Mouse (Mus musculus) mature B cell (primary cell): ENCODE measurements around the gene Hrh2.

Experiments used
- in situ Hi-C: fragments of 300-500 bp; cut with MboI; formaldehyde crosslinking; loops from 2 replicates; pipeline ENCODE4 v1.14.3; 2019

The Hrh2 gene

DNA sequence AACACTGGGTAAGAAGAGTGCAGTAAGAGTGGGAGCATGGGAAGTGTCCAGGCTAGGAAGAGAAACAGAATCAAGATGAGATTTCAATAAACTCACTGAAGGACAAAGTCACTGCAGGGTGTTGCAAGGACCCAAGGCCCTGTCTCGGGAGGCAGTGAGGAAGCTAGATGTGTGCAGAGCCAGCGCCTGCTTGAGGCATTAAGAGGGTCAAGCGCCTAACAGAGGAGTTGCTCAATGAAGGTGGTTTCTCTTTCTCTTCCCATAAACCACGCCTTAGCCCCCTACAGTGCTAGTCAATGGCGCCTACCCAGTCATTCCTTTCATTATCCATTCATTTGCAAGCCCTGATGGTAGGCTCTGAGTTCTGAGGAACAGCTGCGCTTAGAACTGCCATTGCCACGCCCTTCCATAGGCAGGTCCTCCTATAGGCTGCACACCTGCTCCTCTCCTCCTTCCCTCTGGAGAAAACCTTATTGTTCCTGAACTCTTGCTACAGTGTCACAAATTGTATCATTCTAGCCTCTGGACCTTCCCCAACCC is 23.9 kb downstream of the Hrh2 start:
- in situ Hi-C loops, result no loop called here

DNA sequence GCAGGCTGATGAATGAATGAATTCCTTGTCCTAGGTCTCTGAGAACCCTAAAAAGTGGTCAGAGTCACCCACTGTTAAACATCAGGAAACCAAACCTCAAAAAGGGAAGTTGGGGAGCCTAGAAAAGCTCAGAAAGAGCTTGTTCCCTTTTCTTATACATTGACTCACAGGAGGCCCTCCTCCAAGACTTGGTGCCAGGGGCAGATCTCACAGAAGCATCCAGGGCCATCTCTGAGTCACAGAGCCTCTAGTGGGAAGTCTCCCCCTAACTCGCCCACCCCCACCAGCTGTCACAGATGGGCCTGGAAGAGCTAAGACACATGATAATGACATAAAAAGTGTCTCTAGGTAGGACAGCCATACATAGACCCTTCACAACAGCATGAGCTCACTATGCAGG is 26.4 kb downstream of the Hrh2 start:
- in situ Hi-C loops, result no loop called here

DNA sequence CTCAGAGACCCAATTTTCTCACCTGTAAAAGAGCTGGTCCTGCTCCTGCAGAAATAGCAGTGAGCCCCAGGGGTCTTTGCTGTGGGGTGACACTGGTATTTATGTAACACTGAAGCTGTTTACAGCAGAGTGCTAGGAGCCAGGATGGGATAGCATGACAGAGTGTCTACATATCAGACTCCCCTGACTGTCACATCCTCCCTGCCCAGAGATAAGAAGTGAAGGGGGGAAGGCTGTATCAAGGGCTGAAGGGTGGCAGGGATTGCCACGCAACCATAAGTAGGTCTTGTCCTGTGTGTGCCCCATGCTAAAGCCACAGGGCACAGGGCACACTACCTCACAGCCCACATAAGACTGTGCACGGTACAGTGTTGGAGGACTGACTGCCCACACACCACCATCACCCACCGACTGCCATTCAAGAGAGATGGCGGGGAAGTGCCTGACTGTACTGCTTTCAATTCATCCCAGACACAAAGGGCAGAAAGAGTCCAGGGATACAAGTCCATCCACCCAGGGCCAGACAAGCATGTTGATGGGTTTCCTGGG is 29.8 kb downstream of the Hrh2 start:
- in situ Hi-C loops, result no loop called here

DNA sequence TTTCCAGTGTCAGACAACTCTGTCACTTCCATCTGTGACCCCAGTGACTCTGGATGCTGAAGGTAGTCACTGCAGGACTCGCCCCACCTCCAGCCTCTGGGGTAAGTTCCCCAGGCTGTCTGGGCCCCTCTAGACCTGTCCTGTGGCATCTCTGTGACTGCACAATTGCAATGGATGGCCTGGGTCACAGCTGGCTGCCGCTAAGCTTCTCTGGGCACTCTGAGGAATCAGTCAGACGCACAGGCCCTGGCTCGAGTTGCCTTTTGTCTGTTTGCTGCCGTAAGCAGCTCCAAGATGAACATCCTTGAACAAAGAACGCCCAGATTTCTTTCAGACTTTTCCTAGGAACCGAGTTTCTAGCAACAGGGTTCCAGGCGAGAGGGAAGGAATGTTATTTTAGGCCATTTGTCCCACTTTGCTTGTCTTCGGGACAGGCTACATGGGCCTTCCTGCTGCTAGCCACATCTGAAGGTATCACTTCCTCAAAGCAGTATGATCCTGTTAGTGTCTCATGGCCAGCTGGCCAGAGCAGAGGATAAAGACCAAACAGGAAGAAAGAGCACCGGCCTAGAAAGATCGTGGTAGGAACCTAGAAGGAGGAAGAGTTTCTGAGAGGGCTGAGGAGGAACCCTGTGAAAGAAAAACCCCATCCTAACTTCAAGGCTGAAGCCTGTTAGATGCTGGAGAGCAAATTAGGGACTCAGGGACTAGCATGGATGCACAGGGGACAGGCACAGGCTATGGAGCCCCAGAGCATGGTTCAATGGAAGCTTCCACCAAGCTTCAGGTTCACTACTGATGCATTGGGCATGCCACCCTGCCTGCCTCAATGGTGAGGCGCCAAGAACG is 31.2 kb downstream of the Hrh2 start:
- in situ Hi-C loops, result no loop called here

DNA sequence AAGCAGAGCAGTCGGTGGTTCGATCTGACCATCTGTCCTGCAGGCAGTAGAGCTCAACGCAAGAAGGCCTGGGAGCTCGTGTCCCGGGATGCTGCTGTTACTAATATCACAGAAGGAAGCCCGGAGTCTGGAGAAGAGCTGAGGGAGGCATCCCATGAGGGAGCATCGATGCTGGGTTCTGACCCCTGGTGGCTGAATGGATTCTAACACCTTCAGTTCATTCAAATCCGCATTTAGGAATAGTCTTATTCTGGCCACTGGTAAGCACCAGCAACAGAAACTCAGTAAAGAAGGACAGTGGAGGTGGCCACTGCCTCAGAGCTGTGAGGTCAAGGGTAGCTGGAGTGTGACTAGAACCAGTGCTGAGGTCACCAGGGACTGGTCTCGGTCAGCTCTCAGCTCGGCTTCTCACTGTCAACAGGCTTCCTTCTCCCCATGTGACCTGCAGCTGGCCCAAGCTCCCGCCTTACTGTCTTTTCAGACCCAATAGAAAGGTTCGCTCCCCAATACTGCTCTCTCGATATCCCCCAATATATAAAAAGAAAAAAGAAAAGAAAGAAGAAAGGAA is 36.1 kb downstream of the Hrh2 start:
- in situ Hi-C loops, result no loop called here

DNA sequence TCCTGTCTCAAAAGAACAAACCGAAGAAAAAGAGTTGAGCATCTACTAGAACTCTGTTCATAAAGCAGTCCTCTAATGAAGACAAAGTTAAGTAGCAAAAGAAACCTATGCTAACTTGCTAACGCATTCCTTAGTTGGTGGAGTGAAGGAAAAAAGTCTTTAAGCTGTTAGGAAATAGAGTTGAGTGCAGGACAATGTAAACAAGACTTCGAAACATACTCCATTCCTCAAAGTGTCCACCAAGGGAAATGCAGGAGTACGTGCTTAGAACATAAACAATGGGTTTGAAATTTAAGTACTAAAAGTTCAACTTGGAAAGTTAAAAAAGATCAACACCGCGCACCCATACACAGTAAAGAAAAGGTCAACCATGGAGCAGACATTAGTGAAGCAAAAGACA is 38.2 kb downstream of the Hrh2 start:
- in situ Hi-C loops, result loop anchor here (5.0 kb wide), 1 partner anchor 118 kb away; no protein-coding TSS in a partner anchor

DNA sequence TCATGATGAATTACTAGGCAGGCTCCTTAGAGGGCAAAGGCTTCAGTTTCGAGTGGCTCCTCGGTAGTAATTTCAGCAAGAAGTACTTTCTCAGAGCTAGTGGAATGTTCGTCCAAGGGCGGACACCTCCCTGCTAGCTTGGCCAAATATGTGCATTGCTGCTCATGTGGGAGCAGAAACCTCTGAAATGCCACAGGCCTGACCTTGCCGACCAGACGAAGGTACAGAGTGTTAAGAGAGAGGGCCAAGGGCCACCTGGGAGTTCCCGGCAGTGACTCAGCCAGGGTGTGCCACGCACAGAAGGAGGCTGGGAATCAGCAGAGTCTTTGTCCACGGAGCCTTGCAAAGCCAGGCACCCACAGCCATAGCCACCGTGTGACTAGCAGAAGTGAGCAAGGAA is 39.9 kb downstream of the Hrh2 start:
- in situ Hi-C loops, result loop anchor here (5.0 kb wide), 1 partner anchor 120 kb away; no protein-coding TSS in a partner anchor

DNA sequence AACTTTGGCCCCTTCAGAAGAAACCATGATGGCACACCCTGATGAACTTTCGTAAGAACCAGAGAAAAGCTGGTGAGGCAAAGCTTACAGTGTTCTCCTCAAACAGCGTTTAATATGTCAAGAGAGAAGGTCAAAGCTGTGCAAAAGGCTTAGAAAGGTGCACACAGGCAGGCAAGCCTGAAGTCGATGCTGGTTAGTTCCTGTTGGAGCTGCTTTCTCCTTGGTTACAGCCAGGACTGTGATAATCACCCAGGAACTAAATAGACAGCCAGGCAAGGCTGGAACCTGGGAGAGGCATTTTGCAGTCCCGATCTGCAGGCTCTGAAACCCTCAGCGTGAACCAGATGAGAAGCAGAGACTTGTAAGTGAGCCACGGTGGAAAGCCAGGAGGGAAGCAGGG is 45.6 kb downstream of the Hrh2 start:
- in situ Hi-C loops, result no loop called here

DNA sequence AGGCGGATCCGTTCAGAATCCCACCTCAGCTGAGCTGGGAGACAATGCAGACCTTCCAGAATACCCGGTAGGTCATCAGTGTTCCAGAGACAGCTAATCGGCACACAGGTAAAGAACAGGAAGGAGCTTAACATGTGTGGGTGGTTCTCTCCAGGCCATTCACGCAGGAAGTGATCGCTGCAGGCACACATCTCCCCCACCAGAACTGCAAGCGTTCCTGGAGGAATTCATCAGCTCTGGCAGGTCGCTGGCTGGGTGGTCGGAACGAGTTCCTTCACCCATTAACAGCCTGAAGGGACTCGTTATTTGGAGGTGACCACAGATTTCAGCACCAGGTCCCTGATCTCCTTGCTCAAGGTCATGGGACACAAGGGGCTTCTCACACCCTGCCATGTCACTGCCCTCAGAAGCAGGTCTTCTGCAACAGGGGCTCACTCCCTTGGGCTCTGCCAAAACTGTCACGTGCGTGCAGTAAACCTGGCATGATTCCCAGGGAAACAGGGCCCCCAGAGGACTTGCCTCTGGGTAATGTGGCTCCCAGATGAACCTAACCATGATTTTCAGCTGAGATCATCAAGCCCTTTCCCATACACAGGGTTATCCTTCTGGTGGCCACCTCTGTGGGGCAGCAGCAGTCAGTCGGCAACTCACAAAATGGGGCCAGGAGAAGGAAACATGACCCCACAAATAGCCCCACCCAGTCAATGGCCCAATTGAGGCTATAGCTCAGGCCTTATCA is 46.8 kb downstream of the Hrh2 start:
- in situ Hi-C loops, result no loop called here

DNA sequence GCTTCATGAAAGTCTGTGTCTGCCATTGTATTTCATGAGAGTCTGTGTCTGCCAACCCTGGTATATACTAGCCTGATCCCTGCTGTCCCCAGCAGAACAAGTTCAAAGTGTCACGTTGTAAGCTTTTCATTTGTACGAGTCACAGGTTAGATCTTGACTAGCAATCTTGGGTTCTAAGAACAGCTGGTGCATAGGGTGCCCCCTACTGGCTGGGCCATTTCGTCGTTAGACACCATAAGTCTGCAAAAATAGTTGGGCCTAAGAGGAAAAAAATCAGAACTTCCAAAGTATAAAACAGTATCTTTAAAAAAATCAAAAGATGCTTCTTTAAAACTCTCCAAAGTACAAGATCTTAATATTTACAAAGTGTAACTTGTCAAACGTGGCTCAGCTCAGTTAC is 50.5 kb downstream of the Hrh2 start:
- in situ Hi-C loops, result no loop called here

DNA sequence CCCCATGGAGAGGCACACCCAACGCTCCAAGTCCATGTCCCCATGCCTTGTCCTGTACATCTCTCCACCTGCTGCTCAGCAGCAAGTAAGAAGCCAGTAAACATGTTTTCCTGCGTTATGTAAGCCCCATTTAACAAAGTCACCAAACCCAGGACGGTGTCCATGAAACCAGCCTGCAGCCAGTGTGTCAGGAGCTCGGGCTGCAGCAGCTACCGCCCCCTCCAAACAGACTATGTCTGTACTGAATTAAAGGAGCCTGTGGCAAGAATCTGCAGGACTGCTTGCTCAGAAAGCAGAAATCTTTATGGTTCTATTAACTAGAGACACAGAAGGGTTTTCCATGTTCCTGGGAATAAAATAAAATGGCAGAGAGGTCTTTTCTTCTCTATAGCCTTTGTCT is 53.3 kb downstream of the Hrh2 start:
- in situ Hi-C loops, result no loop called here

DNA sequence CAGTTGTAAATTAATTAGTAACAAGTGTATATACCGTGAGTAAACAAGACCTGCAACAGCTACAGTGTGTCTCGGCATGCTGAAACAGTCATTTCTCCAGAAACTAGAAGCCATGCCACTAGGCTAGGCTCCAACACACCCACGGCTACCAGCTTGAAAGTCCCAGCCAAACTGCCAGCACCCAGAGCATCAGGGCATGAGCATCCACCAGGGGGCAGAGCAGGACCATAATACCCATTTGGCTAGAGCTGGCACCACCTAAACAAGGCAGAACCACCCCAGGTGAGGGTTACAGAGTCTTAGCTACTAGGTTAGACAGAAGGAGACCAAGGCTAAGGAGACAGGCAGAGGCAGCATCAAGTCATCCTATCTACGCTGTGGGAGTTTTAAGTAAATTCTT is 55.6 kb downstream of the Hrh2 start:
- in situ Hi-C loops, result no loop called here

DNA sequence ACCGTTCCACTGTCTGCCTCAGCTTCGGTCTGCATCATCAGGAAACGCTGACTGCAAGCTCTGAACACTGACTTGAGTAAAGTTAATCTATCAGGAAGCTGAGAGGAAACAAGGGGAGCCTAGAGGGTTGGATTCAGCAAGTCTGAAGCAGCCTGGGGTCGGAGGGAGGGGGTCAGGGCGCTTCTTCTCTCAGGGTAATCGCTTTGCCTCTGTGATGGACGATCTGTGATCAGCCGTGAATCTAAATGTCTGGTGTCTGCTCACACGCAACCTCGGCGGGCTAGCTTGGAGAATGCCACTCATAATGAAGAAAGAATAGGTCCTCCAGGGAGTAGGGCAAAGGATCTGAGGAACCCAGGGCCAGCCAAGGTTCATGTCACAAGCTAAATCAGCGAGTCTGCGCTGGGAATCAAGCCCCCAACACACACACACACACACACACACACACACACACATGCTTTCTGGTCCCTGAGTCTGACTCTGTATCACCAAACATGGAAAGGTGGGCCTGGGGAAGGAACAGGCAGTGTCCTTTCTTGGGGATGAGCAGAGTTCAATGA is 56.6 kb downstream of the Hrh2 start:
- in situ Hi-C loops, result no loop called here

DNA sequence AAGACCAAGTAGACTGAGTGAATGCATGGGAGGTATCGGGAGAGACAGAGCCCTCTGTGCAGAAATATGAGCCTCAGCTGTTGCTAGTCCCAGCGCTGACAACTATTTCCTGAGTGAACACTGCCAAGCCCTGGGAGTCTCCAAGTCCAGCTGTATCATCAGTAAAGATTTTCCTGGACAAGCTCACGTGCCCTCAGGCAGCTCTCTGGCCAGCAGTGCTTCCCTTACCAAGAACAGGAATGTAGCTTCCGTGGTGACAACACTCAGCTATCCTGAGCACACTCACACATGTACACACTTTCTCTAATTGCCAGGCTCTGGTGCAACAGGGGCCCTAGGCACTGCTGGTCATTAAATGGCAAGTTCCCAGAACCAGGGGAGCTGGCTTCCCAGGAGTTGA is 57.1 kb downstream of the Hrh2 start:
- in situ Hi-C loops, result no loop called here

DNA sequence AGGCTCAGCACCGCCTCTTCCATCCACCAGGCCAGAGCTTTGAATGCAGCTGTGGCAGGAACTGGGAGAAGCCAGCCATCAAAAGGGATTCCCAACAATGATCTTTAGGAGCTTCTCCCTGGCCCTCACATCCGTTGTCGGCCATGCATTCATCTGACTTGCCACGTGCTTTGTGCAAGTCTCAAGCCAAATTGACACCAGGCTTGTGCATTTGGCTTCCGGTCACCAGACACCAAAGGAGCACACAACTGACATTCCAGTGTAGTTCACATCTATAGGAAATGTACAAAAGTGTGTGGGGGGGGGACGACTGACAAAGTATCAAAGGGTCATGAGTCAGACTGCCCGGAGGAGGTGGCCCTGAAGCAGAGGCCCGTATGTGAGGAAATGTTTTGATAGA is 58.4 kb downstream of the Hrh2 start:
- in situ Hi-C loops, result loop anchor here (5.0 kb wide), 1 partner anchor 197 kb away; no protein-coding TSS in a partner anchor

DNA sequence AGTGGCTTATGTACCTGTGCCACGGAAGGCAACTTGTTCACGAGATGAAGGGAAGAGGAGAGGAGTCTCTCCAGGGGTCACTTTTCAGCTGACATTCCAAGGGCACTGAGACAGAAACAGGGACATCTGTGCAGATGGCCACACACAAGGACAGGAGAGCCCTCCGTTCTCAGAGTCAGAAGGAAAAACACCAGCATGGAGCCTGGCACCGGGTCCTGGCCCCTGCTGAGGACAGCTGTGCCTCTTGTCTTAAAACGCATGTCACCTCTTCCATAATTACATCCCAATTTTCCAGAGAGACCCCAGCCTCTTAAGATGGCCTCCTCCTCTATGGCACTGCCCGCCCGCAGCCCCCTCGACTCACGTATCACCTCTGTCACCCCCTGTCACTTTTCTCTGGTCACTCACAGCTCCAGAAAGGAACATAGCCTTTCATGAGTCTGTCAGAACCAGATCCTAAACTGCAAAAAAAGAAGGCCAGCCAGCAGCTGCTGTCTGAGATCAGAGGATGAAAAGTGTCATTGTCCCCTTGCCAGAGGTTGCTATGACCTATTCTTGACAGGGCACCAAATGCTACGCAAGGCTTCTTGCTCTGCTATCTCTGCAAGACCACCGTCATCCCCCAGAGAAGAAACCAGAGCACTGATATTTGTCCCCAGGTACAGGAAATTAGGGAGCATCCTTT is 59.8 kb downstream of the Hrh2 start:
- in situ Hi-C loops, result loop anchor here (5.0 kb wide), 1 partner anchor 196 kb away; no protein-coding TSS in a partner anchor

DNA sequence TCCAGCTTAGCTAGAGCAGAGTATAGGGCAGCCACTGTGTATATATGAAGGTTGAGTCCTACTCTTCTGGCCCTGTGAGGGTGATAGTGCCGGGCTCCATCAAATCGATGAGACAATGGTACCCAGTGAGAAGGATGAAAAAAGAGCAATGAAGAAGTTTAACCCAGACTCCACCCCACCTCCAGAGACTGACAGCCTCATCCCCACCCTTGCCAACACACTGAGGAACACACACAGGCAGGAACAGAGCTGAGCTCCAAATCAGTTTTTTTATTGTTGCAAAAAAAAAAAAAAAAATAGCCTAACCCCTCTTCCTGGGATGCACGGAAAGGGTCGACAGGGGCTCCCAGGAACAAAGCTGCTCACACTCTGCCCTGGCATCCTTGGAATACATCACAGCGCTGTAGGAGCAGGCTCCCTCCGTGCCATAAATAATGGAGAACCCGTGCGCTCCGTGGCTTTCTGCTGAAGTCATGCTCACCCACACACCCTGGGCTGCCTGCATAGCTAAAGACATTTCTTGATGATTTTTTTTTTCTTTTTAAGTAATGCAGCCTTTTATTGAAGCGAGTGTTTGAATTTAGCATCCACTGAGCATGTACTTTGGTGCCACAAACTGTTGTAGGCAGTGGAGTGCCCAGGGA is 65.8 kb downstream of the Hrh2 start:
- in situ Hi-C loops, result no loop called here

DNA sequence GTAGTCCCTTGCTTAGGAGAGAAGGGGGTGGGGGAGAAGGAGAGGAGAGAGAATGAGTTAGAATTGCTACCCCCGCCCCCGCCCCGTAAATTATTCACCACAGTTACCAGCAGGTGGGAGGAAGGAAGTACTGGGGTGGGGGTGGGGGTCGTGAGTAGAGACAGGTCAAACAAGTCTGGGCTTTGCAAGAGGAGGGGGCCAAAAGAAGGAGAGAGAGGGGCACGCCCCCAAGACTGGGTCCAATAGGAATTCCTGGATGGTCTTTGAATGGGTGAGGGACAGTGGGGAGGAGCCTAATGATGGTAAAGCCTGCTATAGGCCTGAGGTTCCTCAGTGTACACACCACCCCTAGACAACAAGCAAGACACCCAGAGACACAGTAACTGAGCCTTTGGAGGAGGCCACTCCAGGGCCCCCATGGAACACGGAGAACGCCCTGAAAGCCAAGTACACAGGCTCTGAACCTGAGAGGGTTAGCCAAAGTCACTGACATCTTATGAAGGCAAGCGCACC is 66.4 kb downstream of the Hrh2 start:
- in situ Hi-C loops, result no loop called here

DNA sequence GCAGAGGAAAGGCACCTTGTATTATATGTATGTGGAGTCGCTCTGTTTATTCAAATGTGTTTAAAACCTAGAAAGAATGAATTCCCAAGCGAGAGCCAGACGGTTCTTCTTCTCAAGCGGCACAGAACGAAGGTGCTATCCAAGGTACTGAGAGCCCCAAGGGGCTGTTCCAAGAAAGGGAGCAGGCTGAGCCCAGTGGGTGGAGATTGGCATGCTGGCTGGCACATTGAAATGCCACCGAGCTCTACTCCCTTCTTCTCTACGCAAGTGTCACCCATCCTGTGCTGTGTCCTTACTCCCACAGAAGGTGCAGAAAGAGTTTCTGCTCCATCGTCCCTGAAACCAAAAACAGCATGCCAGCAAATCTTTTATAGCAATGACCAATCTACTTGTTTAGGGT is 68.4 kb downstream of the Hrh2 start:
- in situ Hi-C loops, result no loop called here

DNA sequence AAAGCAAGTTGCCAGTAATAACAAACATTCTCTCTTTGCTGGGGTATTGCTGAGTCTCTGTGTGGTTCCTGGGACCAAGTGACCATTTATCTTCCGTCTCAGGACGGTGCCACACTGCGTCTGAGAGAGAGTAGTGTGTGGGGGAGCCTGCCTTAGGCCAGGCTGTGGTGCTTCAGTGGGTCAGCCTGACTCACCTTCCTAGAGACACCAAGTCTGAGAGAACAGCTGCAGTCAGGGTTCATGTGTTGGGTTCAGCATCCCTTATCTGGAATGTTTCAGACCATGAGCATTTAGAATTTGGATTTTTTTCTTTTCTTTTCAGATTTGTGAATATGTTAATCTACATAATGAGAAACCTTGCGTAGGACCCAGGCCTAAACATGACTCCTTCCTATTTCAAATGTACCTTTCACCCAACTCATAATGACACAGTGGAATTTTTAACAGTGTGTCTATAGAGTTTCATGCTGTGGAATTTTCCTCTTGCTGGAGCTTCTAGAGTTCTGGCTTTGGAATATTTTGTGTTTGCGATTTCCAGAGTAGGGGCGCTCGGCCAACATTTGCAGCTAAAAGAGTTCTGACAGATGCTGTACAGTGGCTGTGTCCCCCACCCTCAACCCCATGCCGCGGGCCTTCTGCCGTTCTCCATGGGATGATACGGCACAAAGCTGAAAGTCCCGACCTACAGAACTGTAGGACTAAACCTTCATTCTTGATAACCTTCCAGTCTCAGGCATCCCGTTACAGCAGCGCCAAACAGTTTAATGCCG is 71.0 kb downstream of the Hrh2 start:
- in situ Hi-C loops, result no loop called here
